ENCODE assay signal across 8 mouse cellular contexts in genomic region chr9:43115431-43116133, GRCm38 (mm10). TPM values are rescaled to one million over a fixed set of nuclear protein-coding genes. Genes with fewer than 3 reads are reported as not detected.
A peak's percentile ranks its signal among the peaks of the same experiment; 100 is the strongest.
DNase-seq lines count a peak whose midpoint lies in the region; ATAC-seq and TF ChIP-seq lines count a peak whose summit lies in the region.
"Had no signal": no experiment of that assay in that cellular context is flagged by ENCODE, and none has a peak within 500 bp of the region (broad histone marks: within the 10 kb centered on the region; RNA-seq: fewer than 3 reads in every experiment).

No protein-coding gene starts in this region.

- no peaks in the 10 kb centered on the region for H3K36me3 ChIP-seq in neural tube, embryonic 11.5 days (ENCODE audit: control insufficient read depth, insufficient read depth, low read length)
- peaks cover 16% of the 10 kb centered on the region for H3K36me3 ChIP-seq in heart, embryonic 16.5 days (ENCODE audit: control insufficient read depth, insufficient read depth)
- H3K36me3 ChIP-seq in limb, embryonic 13.5 days: peaks cover 14% of the 10 kb centered on the region
- no peaks in the 10 kb centered on the region for H3K36me3 ChIP-seq in stomach, postnatal 0 days (ENCODE audit: control insufficient read depth, insufficient read depth, low read length)

- H3K9ac ChIP-seq in neural tube, embryonic 11.5 days (ENCODE audit: low read length): peak overlapping the region; percentile 83
- H3K9ac ChIP-seq in heart, embryonic 16.5 days (ENCODE audit: low read length): peak overlapping the region; percentile 88
- peak overlapping the region; percentile 92 for H3K9ac ChIP-seq in limb, embryonic 13.5 days
- peak overlapping the region; percentile 76 for H3K9ac ChIP-seq in stomach, postnatal 0 days (ENCODE audit: low read length)

- no peak for TF ChIP-seq CTCF in stomach, postnatal 0 days (IDR thresholded peaks at IDR 0.05; ENCODE audit: low read depth)

- 0 out of 2 replicates have a peak, but pooled peaks cover 3% of the 10 kb centered on the region for H3K4me1 ChIP-seq in neural tube, embryonic 11.5 days (ENCODE audit: control insufficient read depth, insufficient read depth, low read length)
- H3K4me1 ChIP-seq in heart, embryonic 16.5 days (ENCODE audit: control insufficient read depth, insufficient read depth, low read length): peaks cover 12% of the 10 kb centered on the region
- peaks cover 11% of the 10 kb centered on the region; the same call in 1 of the 2 replicates for H3K4me1 ChIP-seq in limb, embryonic 13.5 days
- no peaks in the 10 kb centered on the region; the same call in 1 of the 2 replicates for H3K4me1 ChIP-seq in stomach, postnatal 0 days (replicated peaks; ENCODE audit: control insufficient read depth, insufficient read depth)

- H3K4me2 ChIP-seq in neural tube, embryonic 11.5 days (ENCODE audit: low read depth): peak overlapping the region; percentile 78
- H3K4me2 ChIP-seq in heart, embryonic 16.5 days (ENCODE audit: low read depth, low read length): peak overlapping the region; percentile 65
- H3K4me2 ChIP-seq in limb, embryonic 13.5 days (replicated peaks): peak overlapping the region; percentile 84
- peak overlapping the region; percentile 75 for H3K4me2 ChIP-seq in stomach, postnatal 0 days (replicated peaks; ENCODE audit: low read depth)

- no peak for DNase-seq in neural tube, embryonic 11.5 days (ENCODE audit: low spot score)
- DNase-seq in neural tube, embryonic 10.5 days (ENCODE audit: extremely low spot score, low spot score): no peak
- peak; percentile 39 for DNase-seq in stomach, postnatal 0 days (ENCODE audit: low spot score)
- no peak for DNase-seq in left cerebral cortex, adult 18-20 months (ENCODE audit: low spot score in 2 of 2)
- no peak for DNase-seq in layer of hippocampus, adult 18-20 months (ENCODE audit: low spot score in 2 of 2)

- TF ChIP-seq EP300 in stomach, postnatal 0 days (optimal IDR thresholded peaks at IDR 0.05): no peak

- H3K4me3 ChIP-seq in neural tube, embryonic 11.5 days (ENCODE audit: low read depth, low read length): peak overlapping the region; percentile 75
- H3K4me3 ChIP-seq in heart, embryonic 16.5 days (ENCODE audit: low read length): peak overlapping the region; percentile 84
- peak overlapping the region; percentile 92 for H3K4me3 ChIP-seq in limb, embryonic 13.5 days
- peak overlapping the region; percentile 60 for H3K4me3 ChIP-seq in stomach, postnatal 0 days (ENCODE audit: low read depth, low read length)

- no peaks in the 10 kb centered on the region for H3K27me3 ChIP-seq in neural tube, embryonic 11.5 days (ENCODE audit: control insufficient read depth, insufficient read depth, low read length)
- H3K27me3 ChIP-seq in heart, embryonic 16.5 days (ENCODE audit: control insufficient read depth, insufficient read depth, low read length): peaks cover 5% of the 10 kb centered on the region
- no peaks in the 10 kb centered on the region for H3K27me3 ChIP-seq in limb, embryonic 13.5 days
- H3K27me3 ChIP-seq in stomach, postnatal 0 days (ENCODE audit: control insufficient read depth, insufficient read depth, low read length): no peaks in the 10 kb centered on the region

- H3K9me3 ChIP-seq in neural tube, embryonic 11.5 days (ENCODE audit: control insufficient read depth, low read length): no peaks in the 10 kb centered on the region
- H3K9me3 ChIP-seq in heart, embryonic 16.5 days (replicated peaks; ENCODE audit: control insufficient read depth, low read length): no peaks in the 10 kb centered on the region
- H3K9me3 ChIP-seq in limb, embryonic 13.5 days: no peaks in the 10 kb centered on the region
- H3K9me3 ChIP-seq in stomach, postnatal 0 days (ENCODE audit: control insufficient read depth, low read length): no peaks in the 10 kb centered on the region

- ATAC-seq in neural tube, embryonic 11.5 days (ENCODE audit: insufficient read depth, low FRiP score, low TSS enrichment): no peak
- ATAC-seq in heart, embryonic 16.5 days (replicated peaks; ENCODE audit: extremely low read depth, insufficient read depth, low FRiP score): no peak
- no peak for ATAC-seq in limb, embryonic 13.5 days (ENCODE audit: low FRiP score, low read depth)
- ATAC-seq in stomach, postnatal 0 days (ENCODE audit: low FRiP score, low TSS enrichment): no peak

- no peak overlapping the region for H3K27ac ChIP-seq in neural tube, embryonic 11.5 days (ENCODE audit: low read depth, low read length)
- peak overlapping the region; percentile 79 for H3K27ac ChIP-seq in heart, embryonic 16.5 days (ENCODE audit: low read length)
- no peak overlapping the region for H3K27ac ChIP-seq in limb, embryonic 13.5 days
- H3K27ac ChIP-seq in stomach, postnatal 0 days (replicated peaks): 0 out of 2 replicates have a peak overlapping the region, but pooled peaks have one; percentile 45

- 20% methylated on average over 12 of the region's 12 CpGs for WGBS in neural tube, embryonic 11.5 days
- WGBS in heart, embryonic 16.5 days: 24% methylated on average over 12 of the region's 12 CpGs
- 32% methylated on average over 12 of the region's 12 CpGs for WGBS in limb, embryonic 13.5 days
- WGBS in stomach, postnatal 0 days: 32% methylated on average over 12 of the region's 12 CpGs

RNA-seq across cellular contexts. Expression of gene Tmem136, which starts 0.8 kb away (rescaled TPM):
- 16.2 and 17.8 TPM in 2 replicates for polyA plus RNA-seq in neural tube, embryonic 11.5 days (2014; fragmentation: Nextera tagmentation; extraction: Ambion mirVana)
- 12.0 and 14.1 TPM in 2 replicates for polyA plus RNA-seq in heart, embryonic 16.5 days (2015; fragmentation: Nextera tagmentation; extraction: Ambion mirVana)
- 8.3 and 8.8 TPM in 2 replicates for polyA plus RNA-seq in limb, embryonic 13.5 days (2015; fragmentation: Nextera tagmentation; extraction: Ambion mirVana)
- polyA plus RNA-seq in stomach, postnatal 0 days (2015; fragmentation: Nextera tagmentation; extraction: Ambion mirVana): 1.8 and 2.1 TPM in 2 replicates
- 10 to 100 TPM; 15.9 to 20.7 TPM for total RNA-seq in left cerebral cortex, adult 18-20 months (2021)
- total RNA-seq in layer of hippocampus, adult 18-20 months (2021): 10 to 100 TPM; 18.0 to 19.2 TPM
- total RNA-seq: neutrophil, adult 5-6 weeks had no signal

RNA-seq across cellular contexts. Expression of gene Arhgef12, which starts 8.5 kb away (rescaled TPM):
- polyA plus RNA-seq in neural tube, embryonic 11.5 days (2014; fragmentation: Nextera tagmentation; extraction: Ambion mirVana): 10.3 and 12.3 TPM in 2 replicates
- 10.9 and 12.4 TPM in 2 replicates for polyA plus RNA-seq in heart, embryonic 16.5 days (2015; fragmentation: Nextera tagmentation; extraction: Ambion mirVana)
- 11.5 and 12.3 TPM in 2 replicates for polyA plus RNA-seq in limb, embryonic 13.5 days (2015; fragmentation: Nextera tagmentation; extraction: Ambion mirVana)
- polyA plus RNA-seq in stomach, postnatal 0 days (2015; fragmentation: Nextera tagmentation; extraction: Ambion mirVana): 6.6 and 6.8 TPM in 2 replicates
- total RNA-seq in left cerebral cortex, adult 18-20 months (2021): 100 to 1,000 TPM; 144 to 145 TPM
- total RNA-seq in layer of hippocampus, adult 18-20 months (2021): 100 to 1,000 TPM; 149 to 151 TPM

Comparison
In these comparisons a context has a peak if more than half of its experiments do, and no peak if none do; other contexts are left out.
1. H3K27ac ChIP-seq: peak in heart, embryonic 16.5 days (single experiment) and stomach, postnatal 0 days (single experiment); none in neural tube, embryonic 11.5 days (single experiment) and limb, embryonic 13.5 days (single experiment).
2. Peak in every context shown above with its lines, with median percentiles within 50 percentile points of each other: H3K4me2 ChIP-seq, H3K4me3 ChIP-seq and H3K9ac ChIP-seq.